Mouse (Mus musculus) retina, adult 2 months (tissue): ENCODE data around the gene Tnfrsf8.
"Not testable (repeated sequence)": the region's sequence is repeated elsewhere in the genome, so short reads cannot be mapped to it uniquely, and the experiment has no call there.

Experiments
- DNase-seq: peaks from one replicate; pipeline ENCODE4 v3.0.0-alpha.2; 2012; ENCODE audit warnings: low read depth, low spot score

Tnfrsf8 gene

GRCm38 (mm10) chr4:145310859-145311258 is 4.1 kb downstream of the Tnfrsf8 start:
- no peak for DNase-seq

DNA sequence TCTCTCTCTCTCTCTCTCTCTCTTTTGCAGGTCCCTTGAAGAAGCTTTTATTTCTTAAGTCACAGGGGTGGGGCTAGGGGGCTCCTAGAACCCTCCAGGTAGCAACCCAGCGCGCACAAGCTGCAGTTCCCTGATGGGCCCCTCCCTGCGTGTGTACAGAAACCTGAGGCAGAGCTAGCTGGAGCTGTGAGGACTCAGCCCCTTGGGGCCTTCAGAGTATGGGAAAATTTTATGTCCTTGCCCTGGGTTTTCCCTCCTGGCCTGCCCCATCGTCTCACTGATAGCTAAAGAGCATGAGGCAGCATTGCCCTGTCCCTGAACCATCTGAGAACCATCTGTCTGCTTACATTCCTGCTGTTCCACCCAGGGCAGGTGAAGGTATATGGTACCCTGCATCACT is 8.5 kb downstream of the Tnfrsf8 start:
- no peak for DNase-seq

GRCm38 (mm10) chr4:145305661-145306362 is 9.2 kb downstream of the Tnfrsf8 start:
- not testable (repeated sequence) for DNase-seq

GRCm38 (mm10) chr4:145304109-145304508 is 10.9 kb downstream of the Tnfrsf8 start:
- no peak for DNase-seq

DNA sequence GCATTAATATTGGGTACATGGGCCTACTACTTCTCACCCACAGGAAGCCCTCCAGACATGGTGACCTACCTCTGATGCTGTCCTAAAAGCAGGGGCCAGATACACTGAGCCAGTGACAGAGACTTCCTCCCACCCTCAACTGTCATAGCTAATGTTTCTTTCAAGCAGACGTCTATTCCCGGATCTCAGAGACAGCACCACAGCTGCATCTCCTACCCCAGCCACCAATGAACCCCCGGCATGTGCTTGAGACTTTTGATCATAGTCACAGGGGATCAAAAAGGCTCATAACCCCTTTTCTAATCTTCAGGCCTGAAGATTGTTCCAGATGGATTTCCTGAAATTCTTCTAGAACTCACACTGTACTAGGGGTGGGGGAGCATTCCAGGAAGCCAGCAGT is 12.9 kb downstream of the Tnfrsf8 start:
- DNase-seq: no peak

DNA sequence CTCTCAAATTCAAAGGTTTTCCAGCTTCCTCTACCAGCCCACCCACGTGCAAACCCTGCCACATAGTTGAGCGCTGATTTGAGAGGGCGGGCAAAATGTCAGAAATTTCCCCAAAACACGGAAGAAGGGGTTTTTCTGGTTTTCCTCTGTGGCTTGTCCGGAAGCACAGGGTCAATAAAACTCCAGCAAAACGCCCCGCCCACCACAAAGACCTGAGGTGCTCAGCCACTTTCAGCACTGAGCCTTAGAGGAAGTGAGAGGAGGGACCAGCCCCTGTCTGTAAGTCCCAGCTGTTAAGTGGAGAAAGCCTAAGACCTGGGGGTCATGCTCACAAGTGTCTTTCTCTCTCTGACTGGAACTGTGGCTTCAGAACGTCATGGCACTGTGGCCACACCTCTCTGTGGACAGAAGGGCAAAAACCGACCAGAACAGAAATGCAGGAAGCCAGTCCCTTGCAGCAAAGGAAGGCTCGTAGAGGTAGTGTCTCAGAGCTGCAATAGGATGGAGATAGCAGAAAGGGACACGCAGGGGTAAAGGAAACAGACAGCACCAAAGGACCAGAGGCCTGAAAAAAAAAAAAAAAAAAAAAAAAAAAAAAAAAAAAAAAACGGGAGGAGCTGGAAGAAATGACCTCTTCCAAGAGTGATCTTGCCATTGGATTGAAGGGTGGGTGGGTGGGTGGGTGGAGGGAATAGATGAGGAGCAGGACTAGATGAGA is 14.6 kb downstream of the Tnfrsf8 start:
- no peak for DNase-seq

DNA sequence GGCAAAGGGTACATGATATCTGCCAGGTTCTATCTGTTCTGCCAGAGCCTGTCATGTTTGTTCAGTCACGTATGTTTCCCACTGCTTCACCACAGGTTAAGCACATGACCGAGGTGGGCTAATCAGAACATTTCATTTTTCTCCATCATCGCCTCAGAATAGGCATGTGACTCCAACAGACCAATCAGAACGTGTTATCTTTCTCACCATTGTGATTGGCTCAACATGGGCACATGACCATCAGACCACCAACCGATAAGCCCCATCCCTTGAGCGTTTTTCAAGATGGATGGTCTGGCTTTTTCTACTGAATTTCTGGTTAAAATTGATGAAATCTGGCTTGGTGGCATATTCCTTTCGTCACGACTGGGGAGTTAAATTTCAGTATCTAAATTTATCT is 15.6 kb downstream of the Tnfrsf8 start:
- DNase-seq: no peak

DNA sequence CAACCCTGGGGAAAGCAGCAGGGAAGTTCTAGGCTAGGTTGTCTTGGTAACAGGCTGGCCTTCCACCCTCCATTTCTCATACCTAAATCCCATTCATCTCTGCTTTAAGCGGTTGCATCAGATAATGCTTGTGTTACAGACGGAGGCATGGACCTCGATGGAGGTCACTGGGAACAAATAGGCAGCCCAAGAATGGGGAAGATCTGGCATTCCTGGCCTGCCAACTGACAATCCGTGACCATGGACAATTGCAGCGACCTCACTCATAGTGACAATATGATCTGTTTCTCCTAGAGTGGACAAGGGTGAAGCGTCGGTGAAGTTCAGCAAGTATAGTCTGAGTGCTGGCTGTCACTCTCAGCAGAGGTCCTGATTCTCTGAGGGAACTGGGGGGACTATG is 16.1 kb downstream of the Tnfrsf8 start:
- no peak for DNase-seq

GRCm38 (mm10) chr4:145295589-145296300 is 19.2 kb downstream of the Tnfrsf8 start:
- no peak for DNase-seq

DNA sequence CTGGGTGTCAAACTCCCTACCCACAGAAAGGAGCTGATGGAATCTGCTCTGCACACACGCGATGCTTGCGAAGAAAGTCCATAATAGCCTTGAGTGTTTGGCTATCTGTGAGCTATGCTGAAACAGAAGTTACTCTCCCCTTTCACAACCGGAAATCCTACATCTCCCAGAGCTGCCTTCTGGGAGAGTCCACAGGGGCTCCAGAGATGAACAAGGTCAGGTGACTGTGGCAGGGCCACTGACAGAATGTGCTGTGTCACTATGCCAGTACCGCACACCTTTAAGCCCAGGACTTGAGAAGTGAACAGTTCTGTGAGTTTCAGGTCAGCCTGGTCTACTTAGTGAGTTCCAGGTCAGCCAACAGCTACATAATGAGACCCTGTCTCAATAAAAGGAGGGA is 20.4 kb downstream of the Tnfrsf8 start:
- DNase-seq: no peak

DNA sequence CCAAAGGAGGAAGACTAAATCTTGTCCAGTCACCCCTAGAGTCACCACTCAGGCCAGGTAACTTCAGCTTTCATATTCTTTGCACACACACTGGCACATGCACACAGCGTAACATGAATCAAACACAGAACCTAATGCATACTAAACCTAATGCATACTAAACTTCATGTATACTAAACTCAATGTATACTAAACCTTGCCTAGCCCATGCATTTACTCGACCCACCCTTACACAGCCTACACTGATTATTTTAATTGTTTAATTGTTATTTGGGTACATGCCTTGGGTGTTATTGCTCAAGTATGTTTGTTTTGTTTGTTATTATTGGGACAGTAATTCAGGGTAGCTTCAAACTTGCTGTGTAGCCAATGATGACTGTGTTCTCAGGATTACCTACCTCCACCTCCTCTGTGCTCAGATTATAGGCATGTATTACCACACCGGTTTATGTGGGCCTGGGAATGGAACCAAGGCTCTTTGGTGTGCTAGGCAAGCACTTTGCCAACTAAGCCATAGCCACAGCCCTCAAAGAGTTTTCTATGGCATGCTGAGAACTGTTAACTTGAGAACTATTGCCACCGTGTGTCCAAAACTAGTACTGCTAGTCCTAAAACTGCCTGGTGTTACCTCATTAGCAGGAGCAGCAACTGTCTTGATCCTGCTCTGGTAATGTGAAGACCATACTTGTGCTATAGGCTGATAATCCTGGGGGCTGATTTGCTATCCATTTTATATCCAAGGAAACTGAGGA is 28.4 kb downstream of the Tnfrsf8 start:
- DNase-seq: peak; percentile 29

DNA sequence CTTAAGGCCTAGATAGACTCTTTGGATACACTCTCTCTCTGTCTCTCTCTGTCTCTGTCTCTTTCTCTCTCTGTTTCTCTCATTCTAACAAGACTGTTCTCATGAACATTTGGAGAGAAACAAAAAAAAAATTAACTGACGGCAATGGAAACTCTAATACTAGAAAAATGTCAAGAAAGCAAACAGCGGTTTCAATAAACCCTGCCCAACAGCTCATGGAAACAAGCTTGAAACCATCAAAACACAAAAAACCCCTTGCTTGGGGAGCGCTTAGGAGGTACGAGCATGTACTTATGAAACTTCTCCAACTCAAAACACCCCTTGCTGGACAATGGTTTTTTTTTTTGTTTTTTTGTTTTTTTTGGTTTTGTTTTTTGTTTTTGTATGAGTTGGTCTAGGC is 30.3 kb downstream of the Tnfrsf8 start:
- no peak for DNase-seq

DNA sequence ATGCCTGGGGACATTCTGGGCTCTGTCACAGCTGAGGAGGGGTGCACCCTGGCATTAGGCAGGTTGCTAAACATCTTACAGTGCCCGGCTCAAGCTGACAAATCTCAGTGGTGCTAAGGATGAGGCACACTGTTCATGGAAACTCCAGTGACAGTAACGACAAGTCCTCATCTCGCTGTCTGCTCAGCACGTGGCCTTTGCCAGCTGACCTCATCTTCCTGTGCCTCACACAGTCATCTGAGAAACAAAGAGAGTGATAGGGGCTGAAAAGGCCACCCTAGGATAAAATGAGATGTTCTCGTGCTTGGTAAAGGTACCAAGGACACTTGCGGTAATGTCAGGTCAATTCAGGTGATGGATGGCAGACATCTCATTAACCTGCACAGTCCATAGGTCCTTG is 31.5 kb downstream of the Tnfrsf8 start:
- no peak for DNase-seq

DNA sequence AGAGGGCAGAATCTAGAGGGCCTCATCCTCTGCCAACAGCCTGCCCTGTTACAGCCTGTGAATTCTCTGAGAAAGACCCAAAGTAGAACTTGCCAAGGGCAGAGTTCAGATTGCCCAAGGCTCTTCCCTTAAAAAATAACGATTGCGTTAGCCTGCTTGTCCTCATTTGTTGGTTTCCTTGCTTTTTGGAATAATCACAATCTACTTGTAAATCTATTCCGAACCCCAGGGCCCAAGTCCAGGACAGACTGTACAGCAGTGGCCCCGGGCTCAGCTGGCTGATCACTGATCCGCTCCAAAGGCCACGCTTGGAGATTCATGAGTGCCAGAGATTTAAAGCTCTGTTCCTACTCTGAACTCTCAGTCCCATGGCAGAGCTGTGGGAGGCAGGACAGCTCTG is 34.0 kb downstream of the Tnfrsf8 start:
- DNase-seq: no peak

DNA sequence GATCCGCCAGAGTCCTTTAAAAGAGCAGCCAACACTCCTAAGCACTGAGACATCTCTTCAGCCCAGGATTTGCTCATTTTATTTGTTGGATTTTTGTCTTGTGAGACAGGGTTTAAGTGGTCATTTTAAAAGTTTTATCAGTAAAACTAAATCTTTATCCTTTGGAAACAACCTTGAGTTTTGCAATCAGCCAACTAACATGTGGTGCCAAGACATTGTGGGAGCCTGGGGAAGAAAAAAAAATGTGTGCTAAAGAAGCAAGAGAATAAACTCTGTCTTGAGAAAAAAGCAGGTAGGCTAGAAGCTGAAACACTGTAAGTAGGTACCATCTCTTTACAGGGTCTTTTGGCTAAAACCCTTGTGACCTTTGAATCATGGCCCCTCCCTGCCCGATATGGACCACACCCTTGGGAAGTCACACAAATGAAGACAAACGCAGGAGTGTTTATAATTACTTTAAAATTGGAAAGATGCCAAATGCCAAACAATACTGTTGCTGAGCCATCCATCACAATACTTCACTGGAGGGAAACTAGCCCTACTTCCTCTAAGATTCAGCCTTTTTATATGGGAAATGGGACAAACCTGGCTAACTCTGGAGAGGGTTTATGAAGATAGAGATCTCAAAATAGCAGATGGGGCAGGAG is 36.1 kb downstream of the Tnfrsf8 start:
- DNase-seq: no peak

- DNase-seq: no peak
These were observed 36.7 kb downstream of the Tnfrsf8 start for GRCm38 (mm10) chr4:145278231-145278630.

DNA sequence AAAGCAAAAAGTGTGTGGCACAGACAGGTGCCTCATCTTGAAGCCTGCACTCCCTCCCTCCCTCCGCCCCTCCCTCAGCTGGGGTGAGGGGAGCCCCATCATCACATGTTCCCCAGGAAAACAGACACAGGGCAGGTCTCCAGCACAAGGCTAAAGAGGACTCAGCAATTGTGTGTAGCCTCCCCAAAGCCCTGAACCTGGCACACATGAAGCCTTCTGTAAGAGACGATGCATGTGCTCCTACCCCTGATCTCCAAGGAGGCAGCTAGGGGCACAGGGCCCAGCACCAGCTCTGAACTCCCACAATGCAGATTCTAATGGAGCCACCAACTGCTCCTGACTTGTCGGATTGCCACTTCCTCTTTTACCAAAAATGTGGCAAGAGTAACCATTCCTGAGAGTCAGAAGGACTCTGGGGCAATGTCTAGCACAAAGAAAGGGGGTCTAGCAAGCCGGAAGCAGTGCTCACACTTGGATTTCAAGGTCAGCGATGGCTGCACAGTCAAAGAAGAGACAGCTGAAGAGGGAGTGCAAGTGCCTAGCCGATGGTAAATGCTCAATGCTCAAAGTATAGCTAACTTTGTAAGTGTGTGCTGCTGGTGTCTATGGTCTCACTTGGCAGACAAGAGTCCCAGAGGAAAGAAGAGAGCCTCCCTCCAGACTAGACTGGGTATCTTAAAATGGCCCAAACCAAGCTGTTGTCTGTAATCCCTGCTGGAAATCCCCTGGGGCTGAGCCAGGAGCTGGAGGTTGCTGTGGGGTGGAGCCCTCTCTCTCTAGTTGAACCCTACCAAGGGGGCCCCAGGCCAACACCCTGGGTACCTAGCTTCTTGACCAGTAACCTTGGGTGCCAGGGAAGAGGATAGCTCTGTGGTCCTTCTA is 38.4 kb downstream of the Tnfrsf8 start:
- DNase-seq: no peak

DNA sequence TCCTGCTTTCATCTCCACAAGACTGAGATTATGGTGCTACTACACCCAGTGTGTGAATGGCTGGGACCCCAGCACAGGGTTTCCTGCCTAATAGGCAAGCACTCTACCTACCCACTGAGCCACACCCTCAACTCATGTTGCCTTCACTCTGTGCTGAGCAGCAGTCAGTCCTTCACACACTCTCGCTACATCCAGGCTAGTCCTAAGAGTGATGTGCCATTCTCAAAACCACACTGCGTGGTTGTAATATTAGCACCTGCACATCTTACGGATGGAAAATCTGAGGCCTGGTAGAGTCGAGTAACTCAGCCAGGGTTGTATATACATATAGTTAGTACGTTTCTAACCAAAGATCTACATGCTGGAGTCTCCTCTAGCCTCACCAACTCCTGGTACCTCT is 40.1 kb downstream of the Tnfrsf8 start:
- no peak for DNase-seq

- DNase-seq: no peak
These were observed 41.0 kb downstream of the Tnfrsf8 start for GRCm38 (mm10) chr4:145273923-145274322.

DNA sequence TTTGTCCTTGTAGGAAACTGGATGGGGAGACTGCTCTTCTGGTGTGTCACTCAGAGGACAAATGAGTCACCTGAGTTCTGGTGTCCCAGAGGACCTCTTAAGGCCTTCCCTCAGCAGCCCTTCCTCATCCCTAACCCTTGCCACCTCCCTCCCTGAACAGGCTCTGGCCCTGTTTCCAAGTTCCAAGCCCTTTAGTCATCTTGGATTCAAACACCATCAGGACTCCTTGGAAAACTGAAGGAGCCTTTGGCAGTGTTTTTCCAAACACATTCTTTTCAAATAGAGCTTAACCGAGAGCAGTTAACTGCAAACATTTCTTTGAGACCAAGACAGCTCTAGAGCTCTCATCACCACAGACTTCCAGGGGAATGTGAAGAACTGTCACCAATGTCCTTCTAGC is 42.2 kb downstream of the Tnfrsf8 start:
- no peak for DNase-seq

GRCm38 (mm10) chr4:145271634-145272033 is 43.3 kb downstream of the Tnfrsf8 start:
- DNase-seq: no peak
